Comparison of ENCODE assay signal across 13 mouse cellular contexts in the genomic region with DNA sequence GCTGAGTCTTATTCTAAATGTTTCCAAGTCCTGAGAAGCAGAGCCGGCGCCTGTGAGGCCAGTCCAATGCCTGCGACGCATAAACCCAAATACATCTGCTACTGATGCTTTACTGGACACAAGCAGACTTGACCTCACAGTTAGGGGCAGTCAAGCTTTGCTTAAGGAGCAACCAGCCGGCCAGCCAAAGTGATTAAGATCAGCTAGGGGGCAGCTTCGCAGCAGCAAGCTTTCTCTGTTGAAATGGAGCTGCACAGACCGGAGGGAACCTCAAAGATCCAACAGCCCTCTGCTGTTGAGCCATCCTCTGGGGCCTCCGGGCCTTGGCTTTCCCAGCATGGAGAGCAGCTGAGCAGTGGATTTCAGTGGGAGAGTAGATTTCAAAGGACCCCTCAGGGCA.
A peak's percentile ranks its signal among the peaks of the same experiment; 100 is the strongest.
DNase-seq lines count a peak whose midpoint lies in the region; ATAC-seq lines count a peak whose summit lies in the region.
"Had no signal": no experiment of that assay in that cellular context is flagged by ENCODE, and none has a peak within 500 bp of the region (broad histone marks: within the 10 kb centered on the region; RNA-seq: fewer than 3 reads in every experiment).

No protein-coding gene starts in this region.

- peaks cover 51% of the 10 kb centered on the region for H3K4me1 ChIP-seq in hindbrain, embryonic 10.5 days (replicated peaks)
- H3K4me1 ChIP-seq in hindbrain, embryonic 14.5 days (replicated peaks; ENCODE audit: control insufficient read depth, insufficient read depth, low read length) = peaks cover 26% of the 10 kb centered on the region
- H3K4me1 ChIP-seq in midbrain, embryonic 10.5 days = peaks cover 34% of the 10 kb centered on the region
- peaks cover 31% of the 10 kb centered on the region for H3K4me1 ChIP-seq in midbrain, embryonic 15.5 days
- no peaks in the 10 kb centered on the region for H3K4me1 ChIP-seq in embryonic facial prominence, embryonic 11.5 days (ENCODE audit: control insufficient read depth, insufficient read depth, low read length)
- peaks cover 9% of the 10 kb centered on the region; the same call in 1 of the 2 replicates for H3K4me1 ChIP-seq in neural tube, embryonic 11.5 days (ENCODE audit: control insufficient read depth, insufficient read depth, low read length)
- H3K4me1 ChIP-seq: liver, embryonic 12.5 days had no signal

- 33% methylated on average over 8 of the region's 8 CpGs for WGBS in hindbrain, embryonic 10.5 days
- WGBS in hindbrain, embryonic 14.5 days = 38% methylated on average over 8 of the region's 8 CpGs
- 44% methylated on average over 8 of the region's 8 CpGs for WGBS in midbrain, embryonic 10.5 days
- 38% methylated on average over 8 of the region's 8 CpGs for WGBS in midbrain, embryonic 15.5 days
- 47% methylated on average over 8 of the region's 8 CpGs for WGBS in embryonic facial prominence, embryonic 11.5 days
- WGBS in neural tube, embryonic 11.5 days = 40% methylated on average over 8 of the region's 8 CpGs

- no peaks in the 10 kb centered on the region for H3K9me3 ChIP-seq in hindbrain, embryonic 10.5 days
- H3K9me3 ChIP-seq in hindbrain, embryonic 14.5 days (ENCODE audit: control insufficient read depth, low read length) = no peaks in the 10 kb centered on the region
- H3K9me3 ChIP-seq in midbrain, embryonic 10.5 days (replicated peaks) = peaks cover 10% of the 10 kb centered on the region; the same call in 1 of the 2 replicates
- no peaks in the 10 kb centered on the region for H3K9me3 ChIP-seq in midbrain, embryonic 15.5 days
- H3K9me3 ChIP-seq in embryonic facial prominence, embryonic 11.5 days (replicated peaks; ENCODE audit: control insufficient read depth, low read length) = no peaks in the 10 kb centered on the region; the same call in 1 of the 2 replicates
- no peaks in the 10 kb centered on the region for H3K9me3 ChIP-seq in neural tube, embryonic 11.5 days (ENCODE audit: control insufficient read depth, low read length)
- H3K9me3 ChIP-seq: intestine, embryonic 15.5 days; liver, embryonic 12.5 days had no signal

- H3K4me3 ChIP-seq in hindbrain, embryonic 10.5 days = peak overlapping the region; percentile 9; the same call in 1 of the 2 replicates
- no peak overlapping the region for H3K4me3 ChIP-seq in hindbrain, embryonic 14.5 days (replicated peaks; ENCODE audit: low read length)
- no peak overlapping the region for H3K4me3 ChIP-seq in midbrain, embryonic 10.5 days
- no peak overlapping the region for H3K4me3 ChIP-seq in midbrain, embryonic 15.5 days
- H3K4me3 ChIP-seq in embryonic facial prominence, embryonic 11.5 days (ENCODE audit: low read depth, low read length) = no peak overlapping the region
- no peak overlapping the region for H3K4me3 ChIP-seq in neural tube, embryonic 11.5 days (ENCODE audit: low read depth, low read length)
- H3K4me3 ChIP-seq: intestine, embryonic 15.5 days; liver, embryonic 12.5 days had no signal

- peak overlapping the region; percentile 70 for H3K27ac ChIP-seq in hindbrain, embryonic 10.5 days
- no peak overlapping the region for H3K27ac ChIP-seq in hindbrain, embryonic 14.5 days
- peak overlapping the region; percentile 69 for H3K27ac ChIP-seq in midbrain, embryonic 10.5 days (replicated peaks)
- no peak overlapping the region for H3K27ac ChIP-seq in midbrain, embryonic 15.5 days
- H3K27ac ChIP-seq in embryonic facial prominence, embryonic 11.5 days (replicated peaks; ENCODE audit: low read depth, low read length) = no peak overlapping the region
- H3K27ac ChIP-seq in neural tube, embryonic 11.5 days (ENCODE audit: low read depth, low read length) = no peak overlapping the region
- H3K27ac ChIP-seq: intestine, embryonic 15.5 days; liver, embryonic 12.5 days had no signal

- ATAC-seq in hindbrain, embryonic 14.5 days (ENCODE audit: low FRiP score) = no peak
- no peak for ATAC-seq in midbrain, embryonic 15.5 days (replicated peaks)
- ATAC-seq in embryonic facial prominence, embryonic 11.5 days (replicated peaks; ENCODE audit: insufficient number of reproducible peaks, low FRiP score, low TSS enrichment, low read depth) = 0 out of 2 replicates have a peak, but pooled peaks have one; percentile 29
- ATAC-seq in neural tube, embryonic 11.5 days (ENCODE audit: insufficient read depth, low FRiP score, low TSS enrichment) = no peak
- ATAC-seq in CD4-positive, CD25-positive, alpha-beta regulatory T cell, adult 4 months = no peak
- ATAC-seq: liver, embryonic 12.5 days had no signal

- no peaks in the 10 kb centered on the region for H3K27me3 ChIP-seq in hindbrain, embryonic 10.5 days (ENCODE audit: insufficient read depth, poor library complexity, severe bottlenecking)
- H3K27me3 ChIP-seq in hindbrain, embryonic 14.5 days (ENCODE audit: control insufficient read depth, insufficient read depth, low read length) = no peaks in the 10 kb centered on the region
- no peaks in the 10 kb centered on the region for H3K27me3 ChIP-seq in midbrain, embryonic 10.5 days (ENCODE audit: low read depth, poor library complexity, severe bottlenecking)
- no peaks in the 10 kb centered on the region for H3K27me3 ChIP-seq in midbrain, embryonic 15.5 days (replicated peaks)
- no peaks in the 10 kb centered on the region for H3K27me3 ChIP-seq in embryonic facial prominence, embryonic 11.5 days (ENCODE audit: control insufficient read depth, insufficient read depth, low read length)
- no peaks in the 10 kb centered on the region for H3K27me3 ChIP-seq in neural tube, embryonic 11.5 days (ENCODE audit: control insufficient read depth, insufficient read depth, low read length)
- H3K27me3 ChIP-seq: intestine, embryonic 15.5 days had no signal

- no peak overlapping the region for H3K9ac ChIP-seq in hindbrain, embryonic 14.5 days
- no peak overlapping the region for H3K9ac ChIP-seq in midbrain, embryonic 15.5 days
- no peak overlapping the region for H3K9ac ChIP-seq in embryonic facial prominence, embryonic 11.5 days (replicated peaks; ENCODE audit: low read length)
- H3K9ac ChIP-seq in neural tube, embryonic 11.5 days (ENCODE audit: low read length) = no peak overlapping the region
- H3K9ac ChIP-seq: intestine, embryonic 15.5 days; liver, embryonic 12.5 days had no signal

- DNase-seq in hindbrain, embryonic 10.5 days (ENCODE audit: low spot score) = peak; percentile 57
- no peak for DNase-seq in hindbrain, embryonic 14.5 days (ENCODE audit: low spot score)
- DNase-seq in midbrain, embryonic 10.5 days (ENCODE audit: low spot score) = peak; percentile 49
- no peak for DNase-seq in embryonic facial prominence, embryonic 11.5 days (ENCODE audit: low spot score)
- peak; percentile 46 for DNase-seq in neural tube, embryonic 11.5 days (ENCODE audit: low spot score)
- DNase-seq in spleen, adult 12 weeks (ENCODE audit: low spot score) = no peak
- DNase-seq: cerebellum, adult 11-12 months; heart, postnatal 14 days; right cerebral cortex, postnatal 4 days had no signal

- H3K4me2 ChIP-seq in hindbrain, embryonic 14.5 days (replicated peaks) = no peak overlapping the region
- no peak overlapping the region for H3K4me2 ChIP-seq in midbrain, embryonic 15.5 days
- no peak overlapping the region for H3K4me2 ChIP-seq in embryonic facial prominence, embryonic 11.5 days (ENCODE audit: low read depth, low read length)
- H3K4me2 ChIP-seq in neural tube, embryonic 11.5 days (ENCODE audit: low read depth) = no peak overlapping the region
- H3K4me2 ChIP-seq: intestine, embryonic 15.5 days; liver, embryonic 12.5 days had no signal

- H3K36me3 ChIP-seq in hindbrain, embryonic 10.5 days = peaks cover 12% of the 10 kb centered on the region
- H3K36me3 ChIP-seq in hindbrain, embryonic 14.5 days (replicated peaks; ENCODE audit: control insufficient read depth, insufficient read depth) = peaks cover 5% of the 10 kb centered on the region
- peaks cover 10% of the 10 kb centered on the region for H3K36me3 ChIP-seq in midbrain, embryonic 10.5 days
- H3K36me3 ChIP-seq in midbrain, embryonic 15.5 days (replicated peaks) = no peaks in the 10 kb centered on the region
- H3K36me3 ChIP-seq in embryonic facial prominence, embryonic 11.5 days (replicated peaks; ENCODE audit: control insufficient read depth, insufficient read depth, low read depth, low read length) = no peaks in the 10 kb centered on the region
- H3K36me3 ChIP-seq in neural tube, embryonic 11.5 days (ENCODE audit: control insufficient read depth, insufficient read depth, low read length) = no peaks in the 10 kb centered on the region
- H3K36me3 ChIP-seq: intestine, embryonic 15.5 days; liver, embryonic 12.5 days had no signal

Comparison
In these comparisons a context has a peak if more than half of its experiments do, and no peak if none do; other contexts are left out.
1. DNase-seq: peak in hindbrain, embryonic 10.5 days (single experiment), midbrain, embryonic 10.5 days (single experiment) and neural tube, embryonic 11.5 days (single experiment); none in hindbrain, embryonic 14.5 days (single experiment), embryonic facial prominence, embryonic 11.5 days (single experiment) and spleen, adult 12 weeks (single experiment).
2. H3K27ac ChIP-seq: peak in hindbrain, embryonic 10.5 days (single experiment) and midbrain, embryonic 10.5 days (single experiment); none in hindbrain, embryonic 14.5 days (single experiment), midbrain, embryonic 15.5 days (single experiment), embryonic facial prominence, embryonic 11.5 days (single experiment) and neural tube, embryonic 11.5 days (single experiment).